Mouse (Mus musculus) thymus, adult 2 months (tissue): Measurements from ENCODE around the gene Gm20388.

Source experiments
- CTCF ChIP-seq: fragments of 200-500 bp; IDR thresholded peaks from 2 replicates; pipeline ENCODE4 v1.5.1; 2012; ENCODE audit warnings: mild to moderate bottlenecking, control low read depth, low read length, moderate library complexity, borderline replicate concordance; ENCODE audit not compliant: control insufficient read depth, poor library complexity, insufficient read depth; ENCODE audit errors: extremely low read depth
- POLR2A ChIP-seq: fragments of 200-500 bp; IDR thresholded peaks from 2 replicates; pipeline ENCODE4 v1.6.1; 2012; ENCODE audit warnings: mild to moderate bottlenecking, low read length, control low read depth, moderate library complexity; ENCODE audit not compliant: control insufficient read depth, poor library complexity, insufficient read depth; ENCODE audit errors: extremely low read depth

GRCm38 (mm10) chr8:122395291-122395690 is 2484.7 kb downstream of the Gm20388 start:
- no peak for TF ChIP-seq CTCF
- TF ChIP-seq POLR2A, result no peak
